Mouse (Mus musculus) heart, postnatal 0 days (tissue): Measurements from ENCODE around the gene Stard13.

Experiments
- CTCF ChIP-seq: IDR thresholded peaks from 2 replicates; pipeline ENCODE4 v1.5.1; 2016; ENCODE audit warnings: antibody characterized with exemption, control low read depth, low read depth
- EP300 ChIP-seq: IDR thresholded peaks from 2 replicates; pipeline ENCODE4 v1.6.1; 2016; ENCODE audit warnings: antibody characterized with exemption, low read depth

DNA sequence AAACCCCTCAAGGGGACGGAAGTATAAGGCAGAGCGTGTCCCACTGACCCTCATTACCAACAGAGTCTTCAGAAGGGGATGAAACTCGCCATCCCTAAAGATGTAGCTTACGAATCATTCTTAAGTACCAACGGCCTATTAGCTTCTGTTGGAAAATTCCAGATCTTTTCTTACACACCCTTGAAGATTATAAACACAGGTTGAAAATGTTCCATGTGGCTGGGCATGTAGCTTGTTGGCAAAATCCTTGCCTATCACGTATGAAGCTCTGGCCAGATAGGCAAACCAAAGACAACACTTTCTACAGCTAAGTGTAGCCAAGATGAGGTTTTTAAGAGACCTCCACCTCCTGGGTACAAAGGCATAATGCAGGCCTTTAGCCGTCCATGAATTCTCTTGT, 124.7 kb downstream of the Stard13 start:
- TF ChIP-seq CTCF (no peak), EP300 (no peak)
